ENCODE assay signal across 9 mouse cellular contexts in genomic region chr8:87831567-87831966, GRCm38 (mm10).
DNase-seq lines count a peak whose midpoint lies in the region; ATAC-seq and TF ChIP-seq lines count a peak whose summit lies in the region.
"Had no signal": no experiment of that assay in that cellular context is flagged by ENCODE, and none has a peak within 500 bp of the region (broad histone marks: within the 10 kb centered on the region; RNA-seq: fewer than 3 reads in every experiment).

No protein-coding gene starts in this region.

- in situ Hi-C loops in ES-E14 (cut with MboI; ENCODE audit: low sequenced_read_pairs in 2 of 2, unreplicated experiment in 2 of 2) = no loop called here

- TF ChIP-seq CTCF in forebrain, postnatal 0 days (IDR thresholded peaks at IDR 0.05; ENCODE audit: low read depth) = no peak

- no peaks in the 10 kb centered on the region for H3K36me3 ChIP-seq in heart, embryonic 12.5 days
- no peaks in the 10 kb centered on the region for H3K36me3 ChIP-seq in ES-E14 (ENCODE audit: control insufficient read depth, insufficient read depth, low read length, poor library complexity, severe bottlenecking)
- no peaks in the 10 kb centered on the region for H3K36me3 ChIP-seq in forebrain, postnatal 0 days (ENCODE audit: insufficient read depth)
- H3K36me3 ChIP-seq in midbrain, embryonic 13.5 days = no peaks in the 10 kb centered on the region

- H3K9ac ChIP-seq in heart, embryonic 12.5 days = peak overlapping the region; percentile 51; the same call in 1 of the 2 replicates
- H3K9ac ChIP-seq in ES-E14 (ENCODE audit: insufficient read depth, low read depth, low read length, poor library complexity, severe bottlenecking) = no peak overlapping the region; the same call in 1 of the 2 replicates
- H3K9ac ChIP-seq in forebrain, postnatal 0 days = no peak overlapping the region
- H3K9ac ChIP-seq in midbrain, embryonic 13.5 days (replicated peaks) = peak overlapping the region; percentile 45; the same call in 1 of the 2 replicates

- peak overlapping the region; percentile 36; the same call in 1 of the 2 replicates for H3K27ac ChIP-seq in heart, embryonic 12.5 days (ENCODE audit: poor library complexity, severe bottlenecking)
- peak overlapping the region; percentile 17; the same call in 1 of the 2 replicates for H3K27ac ChIP-seq in ES-E14 (ENCODE audit: insufficient read depth, low read depth, low read length, poor library complexity, severe bottlenecking)
- no peak overlapping the region for H3K27ac ChIP-seq in forebrain, postnatal 0 days (ENCODE audit: low read depth, low read length)
- peak overlapping the region; percentile 92 for H3K27ac ChIP-seq in midbrain, embryonic 13.5 days

- no peak overlapping the region for H3K4me3 ChIP-seq in heart, embryonic 12.5 days
- no peak overlapping the region for H3K4me3 ChIP-seq in ES-E14 (ENCODE audit: insufficient read depth in 1 of 2, low read depth in 1 of 2, low read length in 2 of 2, poor library complexity in 1 of 2, severe bottlenecking in 1 of 2)
- H3K4me3 ChIP-seq in forebrain, postnatal 0 days (ENCODE audit: low read depth, low read length) = no peak overlapping the region
- H3K4me3 ChIP-seq in midbrain, embryonic 13.5 days (replicated peaks) = no peak overlapping the region

- no peaks in the 10 kb centered on the region for H3K9me3 ChIP-seq in heart, embryonic 12.5 days (replicated peaks)
- no peaks in the 10 kb centered on the region for H3K9me3 ChIP-seq in ES-E14 (ENCODE audit: control insufficient read depth, insufficient read depth, low read depth, low read length)
- no peaks in the 10 kb centered on the region for H3K9me3 ChIP-seq in forebrain, postnatal 0 days (ENCODE audit: low read length)
- no peaks in the 10 kb centered on the region for H3K9me3 ChIP-seq in midbrain, embryonic 13.5 days

- no peaks in the 10 kb centered on the region for H3K27me3 ChIP-seq in heart, embryonic 12.5 days (replicated peaks)
- no peaks in the 10 kb centered on the region for H3K27me3 ChIP-seq in forebrain, postnatal 0 days (ENCODE audit: insufficient read depth, low read length)
- no peaks in the 10 kb centered on the region for H3K27me3 ChIP-seq in midbrain, embryonic 13.5 days

- peaks cover 60% of the 10 kb centered on the region for H3K4me1 ChIP-seq in heart, embryonic 12.5 days (replicated peaks)
- peaks cover 3 to 30% of the 10 kb centered on the region in 2 experiments; a peak in 2 of 4 replicates for H3K4me1 ChIP-seq in ES-E14 (ENCODE audit: control insufficient read depth in 2 of 2, insufficient read depth in 2 of 2, low read length in 2 of 2, poor library complexity in 1 of 2)
- peaks cover 33% of the 10 kb centered on the region for H3K4me1 ChIP-seq in forebrain, postnatal 0 days (ENCODE audit: insufficient read depth)
- H3K4me1 ChIP-seq in midbrain, embryonic 13.5 days (replicated peaks) = peaks cover 75% of the 10 kb centered on the region

- DNase-seq in heart, adult 11 months = no peak
- DNase-seq in ES-E14 (ENCODE audit: low read depth, low spot score) = no peak
- no peak for DNase-seq in forebrain, postnatal 0 days
- no peak for DNase-seq in adrenal gland, adult 18-20 months (ENCODE audit: low spot score in 2 of 2)
- DNase-seq in left cerebral cortex, adult 9 months (ENCODE audit: low spot score in 2 of 2) = no peak
- no peak for DNase-seq in ovary, postnatal 36 days (ENCODE audit: low spot score)
- DNase-seq: adrenal gland, adult 8-10 months had no signal

- H3K4me2 ChIP-seq in heart, embryonic 12.5 days = no peak overlapping the region
- H3K4me2 ChIP-seq in forebrain, postnatal 0 days (ENCODE audit: low read depth) = no peak overlapping the region
- 0 out of 2 replicates have a peak overlapping the region, but pooled peaks have one; percentile 8 for H3K4me2 ChIP-seq in midbrain, embryonic 13.5 days (replicated peaks)

- peak; percentile 46 for ATAC-seq in heart, embryonic 12.5 days (ENCODE audit: insufficient number of reproducible peaks, low FRiP score)
- 0 out of 2 replicates have a peak, but pooled peaks have one; percentile 14 for ATAC-seq in forebrain, postnatal 0 days
- peak; percentile 60 for ATAC-seq in midbrain, embryonic 13.5 days

- WGBS in heart, embryonic 12.5 days = 16% methylated on average over 5 of the region's 5 CpGs
- 17% methylated on average over 5 of the region's 5 CpGs for WGBS in forebrain, postnatal 0 days
- WGBS in midbrain, embryonic 13.5 days = 3% methylated on average over 5 of the region's 5 CpGs

TF ChIP-seq in ES-E14, 5 proteins besides CTCF, POLR2A, EP300 and RAD21:
- TF ChIP-seq HCFC1 (IDR thresholded peaks at IDR 0.05; ENCODE audit: borderline replicate concordance, insufficient read depth, low read length) = no peak
- TF ChIP-seq ZNF384 (IDR thresholded peaks at IDR 0.05; ENCODE audit: low read depth, low read length) = no peak
- TF ChIP-seq ZC3H11A (IDR thresholded peaks at IDR 0.05; ENCODE audit: borderline replicate concordance, low read depth, low read length) = no peak
- TF ChIP-seq CHD2 (IDR thresholded peaks at IDR 0.05; ENCODE audit: low read depth, low read length) = no peak

Comparison
In these comparisons a context has a peak if more than half of its experiments do, and no peak if none do; other contexts are left out.
1. H3K9ac ChIP-seq: peak in heart, embryonic 12.5 days (single experiment) and midbrain, embryonic 13.5 days (single experiment); none in ES-E14 (single experiment) and forebrain, postnatal 0 days (single experiment).
2. Peak in every context shown above with its lines, with median percentiles within 50 percentile points of each other: ATAC-seq.